Mouse (Mus musculus) olfactory bulb, adult 2 months (tissue): Measurements from ENCODE around the gene Iqgap1.

Experiments used
- CTCF ChIP-seq: fragments of 200-500 bp; IDR thresholded peaks from 2 replicates; pipeline ENCODE4 v1.5.1; 2012; ENCODE audit warnings: low read depth, mild to moderate bottlenecking, low read length, moderate library complexity; ENCODE audit not compliant: insufficient read depth
- POLR2A ChIP-seq: fragments of 200-500 bp; IDR thresholded peaks from 2 replicates; pipeline ENCODE4 v1.6.1; 2012; ENCODE audit warnings: mild to moderate bottlenecking, low read depth, low read length, moderate library complexity; ENCODE audit not compliant: insufficient read depth

- TF ChIP-seq POLR2A, result no peak
- no peak for TF ChIP-seq CTCF
Measured at GRCm38 (mm10) chr7:80820838-80821237, 4.9 kb downstream of the Iqgap1 start.
